Mouse (Mus musculus): Measurements from ENCODE around the gene 1700003E16Rik.

Gene 1700003E16Rik

GRCm38 (mm10) chr6:83155552-83156238, 509 bp upstream of the 1700003E16Rik start:
- in situ Hi-C loops (cut with MboI, MseI) = loop anchor here (5.0 kb wide), 1 partner anchor 53 kb away; the partner anchor contains the start of genes Ccdc142 and Gm42688

GRCm38 (mm10) chr6:83159456-83159855, 3.3 kb downstream of the 1700003E16Rik start:
- in situ Hi-C loops (cut with MboI, MseI) = loop anchor here (5.0 kb wide), 1 partner anchor 57 kb away; the partner anchor contains the start of genes Ccdc142 and Gm42688

GRCm38 (mm10) chr6:83161442-83161841, 5.2 kb downstream of the 1700003E16Rik start:
- in situ Hi-C loops (cut with MboI, MseI) = loop anchor here (5.0 kb wide), 1 partner anchor 164 kb away; no protein-coding TSS in a partner anchor

- in situ Hi-C loops (cut with MboI, MseI) = loop anchor here (5.0 kb wide), 1 partner anchor 165 kb away; no protein-coding TSS in a partner anchor
Observed at GRCm38 (mm10) chr6:83161921-83162641, 5.9 kb downstream of the 1700003E16Rik start.

GRCm38 (mm10) chr6:83162701-83163100, 6.5 kb downstream of the 1700003E16Rik start:
- in situ Hi-C loops (cut with MboI, MseI) = loop anchor here (5.0 kb wide), 1 partner anchor 165 kb away; no protein-coding TSS in a partner anchor

GRCm38 (mm10) chr6:83165026-83165606, 8.9 kb downstream of the 1700003E16Rik start:
- in situ Hi-C loops (cut with MboI, MseI) = no loop called here

- in situ Hi-C loops (cut with MboI, MseI) = no loop called here
Observed at GRCm38 (mm10) chr6:83165607-83166242, 9.5 kb downstream of the 1700003E16Rik start, which contains the start of gene Dctn1. Gene Dctn1 (plus strand): TSS chr6:83165920.

- in situ Hi-C loops (cut with MboI, MseI) = no loop called here
Observed at GRCm38 (mm10) chr6:83166243-83166630, 10.0 kb downstream of the 1700003E16Rik start.

- in situ Hi-C loops (cut with MboI, MseI) = no loop called here
Observed at GRCm38 (mm10) chr6:83169872-83170271, 13.7 kb downstream of the 1700003E16Rik start.

GRCm38 (mm10) chr6:83171063-83171462, 14.9 kb downstream of the 1700003E16Rik start:
- in situ Hi-C loops (cut with MboI, MseI) = no loop called here

- in situ Hi-C loops (cut with MboI, MseI) = no loop called here
Observed at GRCm38 (mm10) chr6:83172240-83172920, 16.2 kb downstream of the 1700003E16Rik start.

GRCm38 (mm10) chr6:83175996-83176395, 19.8 kb downstream of the 1700003E16Rik start:
- in situ Hi-C loops (cut with MboI, MseI) = no loop called here

- in situ Hi-C loops (cut with MboI, MseI) = no loop called here
Observed at GRCm38 (mm10) chr6:83179390-83180117, 23.4 kb downstream of the 1700003E16Rik start.

GRCm38 (mm10) chr6:83180605-83181004, 24.4 kb downstream of the 1700003E16Rik start:
- in situ Hi-C loops (cut with MboI, MseI) = no loop called here

GRCm38 (mm10) chr6:83184858-83185435, 28.7 kb downstream of the 1700003E16Rik start:
- in situ Hi-C loops (cut with MboI, MseI) = no loop called here

- in situ Hi-C loops (cut with MboI, MseI) = no loop called here
Observed at GRCm38 (mm10) chr6:83185895-83186861, 30.0 kb downstream of the 1700003E16Rik start.

- in situ Hi-C loops (cut with MboI, MseI) = no loop called here
Observed at GRCm38 (mm10) chr6:83186946-83187345, 30.7 kb downstream of the 1700003E16Rik start.

- in situ Hi-C loops (cut with MboI, MseI) = loop anchor here (10.0 kb wide), 1 partner anchor 291 kb away; no protein-coding TSS in a partner anchor
Observed at GRCm38 (mm10) chr6:83193571-83193970, 37.4 kb downstream of the 1700003E16Rik start.
